Mouse (Mus musculus) spleen, adult 2 months (tissue): Measurements from ENCODE around the gene Pin1rt1.

Experiments
- CTCF ChIP-seq: fragments of 200-500 bp; IDR thresholded peaks from 2 replicates; pipeline ENCODE4 v1.5.1; 2011; ENCODE audit warnings: mild to moderate bottlenecking, inconsistent platforms; ENCODE audit not compliant: insufficient read depth, insufficient read length, insufficient replicate concordance; ENCODE audit errors: extremely low read depth
- POLR2A ChIP-seq: fragments of 200-500 bp; IDR thresholded peaks from 2 replicates; pipeline ENCODE4 v1.6.1; 2011; ENCODE audit warnings: low read depth, low read length, inconsistent platforms

- TF ChIP-seq POLR2A, result no peak
- no peak for TF ChIP-seq CTCF
Observed at GRCm38 (mm10) chr2:104671724-104672123, 44.5 kb downstream of the Pin1rt1 start.
